Mouse (Mus musculus) CH12F3 (cell line): ENCODE measurements around the gene Ccl3.

Experiments used
- in situ Hi-C: fragments of 300-500 bp; cut with MboI; formaldehyde crosslinking; loops from 2 replicates; pipeline ENCODE4 v1.14.3; 2020; ENCODE audit warnings: low sequenced_read_pairs

Gene Ccl3

GRCm38 (mm10) chr11:83649305-83649841, at the start of gene Ccl3:
Gene Ccl3 (minus strand): TSS chr11:83649355.
- in situ Hi-C loops = no loop called here

- in situ Hi-C loops = no loop called here
Observed at GRCm38 (mm10) chr11:83692008-83692407, 42.9 kb upstream of the Ccl3 start.

GRCm38 (mm10) chr11:83689918-83690317, 40.8 kb upstream of the Ccl3 start:
- in situ Hi-C loops = no loop called here

- in situ Hi-C loops = no loop called here
Observed at GRCm38 (mm10) chr11:83675665-83676064, 26.5 kb upstream of the Ccl3 start.

- in situ Hi-C loops = no loop called here
Observed at GRCm38 (mm10) chr11:83671743-83672142, 22.6 kb upstream of the Ccl3 start.

GRCm38 (mm10) chr11:83663532-83663931, 14.4 kb upstream of the Ccl3 start:
- in situ Hi-C loops = no loop called here

- in situ Hi-C loops = no loop called here
Observed at GRCm38 (mm10) chr11:83662204-83662603, 13.0 kb upstream of the Ccl3 start, which contains the start of gene Ccl4. Gene Ccl4 (plus strand): TSS chr11:83662584.

GRCm38 (mm10) chr11:83658797-83659196, 9.6 kb upstream of the Ccl3 start:
- in situ Hi-C loops = no loop called here

- in situ Hi-C loops = no loop called here
Observed at GRCm38 (mm10) chr11:83657508-83657907, 8.4 kb upstream of the Ccl3 start.

- in situ Hi-C loops = no loop called here
Observed at GRCm38 (mm10) chr11:83654606-83655005, 5.5 kb upstream of the Ccl3 start.

- in situ Hi-C loops = no loop called here
Observed at GRCm38 (mm10) chr11:83646356-83647149, 2.6 kb downstream of the Ccl3 start.

- in situ Hi-C loops = no loop called here
Observed at GRCm38 (mm10) chr11:83645521-83645920, 3.6 kb downstream of the Ccl3 start, which contains the start of gene Rpl9-ps1. Gene Rpl9-ps1 (minus strand): TSS chr11:83645621.

- in situ Hi-C loops = no loop called here
Observed at GRCm38 (mm10) chr11:83641216-83641615, 7.9 kb downstream of the Ccl3 start.

GRCm38 (mm10) chr11:83640141-83640540, 9.0 kb downstream of the Ccl3 start:
- in situ Hi-C loops = no loop called here

GRCm38 (mm10) chr11:83639533-83639932, 9.6 kb downstream of the Ccl3 start:
- in situ Hi-C loops = no loop called here

- in situ Hi-C loops = no loop called here
Observed at GRCm38 (mm10) chr11:83638934-83639333, 10.2 kb downstream of the Ccl3 start.

GRCm38 (mm10) chr11:83636742-83637235, 12.4 kb downstream of the Ccl3 start:
- in situ Hi-C loops = no loop called here

GRCm38 (mm10) chr11:83634898-83635297, 14.3 kb downstream of the Ccl3 start:
- in situ Hi-C loops = loop anchor here (5.0 kb wide), 1 partner anchor 68 kb away; no protein-coding TSS in a partner anchor

GRCm38 (mm10) chr11:83634425-83634824, 14.7 kb downstream of the Ccl3 start:
- in situ Hi-C loops = loop anchor here (5.0 kb wide), 1 partner anchor 67 kb away; no protein-coding TSS in a partner anchor

GRCm38 (mm10) chr11:83632744-83633143, 16.4 kb downstream of the Ccl3 start:
- in situ Hi-C loops = loop anchor here (5.0 kb wide), 1 partner anchor 65 kb away; no protein-coding TSS in a partner anchor

GRCm38 (mm10) chr11:83631065-83631464, 18.1 kb downstream of the Ccl3 start:
- in situ Hi-C loops = loop anchor here (5.0 kb wide), 1 partner anchor 64 kb away; no protein-coding TSS in a partner anchor

GRCm38 (mm10) chr11:83630630-83631029, 18.5 kb downstream of the Ccl3 start:
- in situ Hi-C loops = loop anchor here (5.0 kb wide), 1 partner anchor 63 kb away; no protein-coding TSS in a partner anchor
